Mouse (Mus musculus) gastrocnemius, adult 8-10 months (tissue): Measurements from ENCODE around the gene Rnf150. TPM values are rescaled to one million over a fixed set of nuclear protein-coding genes. Genes with fewer than 3 reads are reported as not detected.

Source experiments
- total RNA-seq, 4 experiments: library from RNA; stranded (reverse); gene quantifications; 2 replicates each; pipeline ENCODE4 v1.2.4; 2022

Gene Rnf150
- total RNA-seq, 4 experiments from 2014 or later: 35.8 to 50.2 (median 41.7) TPM

Other genes with a start within 250 kb of the Rnf150 start
- 10 to 100 TPM; 17.5 to 20.5 (median 19.2) TPM for gene Zfp330, start 89.2 kb upstream of the Rnf150 start, total RNA-seq